Mouse (Mus musculus) embryonic fibroblast, embryonic 13.5 days (primary cell): ENCODE results near the gene Ndufs3.

Experiments
- CTCF ChIP-seq: IDR thresholded peaks from 2 replicates; pipeline ENCODE4 v1.5.1; 2011; ENCODE audit warnings: mild to moderate bottlenecking, control low read depth, low read length, moderate library complexity, borderline replicate concordance; ENCODE audit not compliant: insufficient read depth
- POLR2A ChIP-seq: IDR thresholded peaks from 2 replicates; pipeline ENCODE4 v1.6.1; 2011; ENCODE audit warnings: low read depth, mild to moderate bottlenecking, control low read depth, low read length, moderate library complexity

- TF ChIP-seq POLR2A (peak; percentile 61; the same call in 1 of the 2 replicates), CTCF (no peak)
These were observed 12.8 kb upstream of the Ndufs3 start for GRCm38 (mm10) chr2:90917233-90917998.
